Mouse (Mus musculus) embryonic facial prominence, embryonic 12.5 days (tissue): Measurements from ENCODE around the gene Gbx2. TPM values are rescaled to one million over a fixed set of nuclear protein-coding genes. Genes with fewer than 3 reads are reported as not detected.

Source experiments
- polyA plus RNA-seq: library from polyadenylated mRNA; unstranded; fragments of >200 nt; fragmentation: Nextera tagmentation; extraction: Ambion mirVana; gene quantifications from 2 replicates; pipeline ENCODE4 v1.2.1, GENCODE M21; 2016

Gene Gbx2
- polyA plus RNA-seq, 1 experiment from 2014 or later = 2.2 TPM

Other genes with a start within 250 kb of the Gbx2 start
- gene Asb18, start 83.5 kb upstream of the Gbx2 start, polyA plus RNA-seq = 0.09 TPM in 1 of 2 replicates, not detected in the other
- gene Iqca, start 222.2 kb upstream of the Gbx2 start, polyA plus RNA-seq = 0.17 and 0.51 TPM in 2 replicates